Mouse (Mus musculus) R1 (cell line): ENCODE results near the gene Atp2b2.

Experiments
- DNase-seq: peaks from one replicate; pipeline ENCODE4 v3.0.0-alpha.2; 2018; ENCODE audit warnings: low read depth, low spot score

The Atp2b2 gene

DNA sequence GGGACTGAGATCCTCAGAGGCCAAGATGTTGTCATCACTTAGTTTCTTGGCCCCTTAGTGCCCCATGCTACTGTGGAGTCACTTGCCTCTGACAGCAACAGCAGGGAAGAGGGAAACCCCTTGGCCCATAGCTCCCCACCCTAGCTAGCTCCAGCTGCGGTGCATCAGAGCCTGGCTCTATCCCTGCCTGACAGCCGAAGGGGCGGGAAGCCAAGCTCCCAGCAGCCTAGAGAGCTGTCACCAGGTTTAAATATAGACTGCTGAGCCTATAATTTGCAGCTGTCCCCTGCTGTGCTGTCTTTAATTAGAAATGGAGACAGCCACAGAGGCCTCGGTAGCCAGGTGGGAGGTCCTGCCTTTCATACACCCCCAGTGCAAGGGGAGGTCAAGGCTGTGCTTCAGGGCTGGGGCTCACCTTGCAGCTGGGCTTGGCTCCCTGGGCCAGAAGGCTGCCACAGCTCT is 247.1 kb downstream of the Atp2b2 start:
- peak; percentile 62 for DNase-seq

DNA sequence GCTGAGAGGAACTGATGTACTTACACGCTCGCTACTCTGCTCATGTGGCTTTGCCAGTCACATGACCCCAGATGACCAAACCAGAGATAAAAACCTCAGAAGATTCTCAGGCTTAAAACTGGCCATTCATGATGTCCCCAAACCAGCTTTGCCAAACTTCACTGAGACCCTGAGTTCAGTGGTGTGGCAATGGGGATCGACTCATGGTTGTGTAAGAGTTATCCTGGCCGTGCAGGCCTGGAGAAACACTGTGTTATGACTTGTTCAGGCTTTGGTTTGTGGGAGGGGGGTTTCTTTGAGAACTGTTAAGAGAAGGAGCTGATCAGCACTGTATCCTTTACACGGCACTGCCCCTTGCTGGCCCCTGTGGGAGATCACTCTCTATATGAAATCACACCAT is 250.0 kb downstream of the Atp2b2 start:
- DNase-seq: no peak

DNA sequence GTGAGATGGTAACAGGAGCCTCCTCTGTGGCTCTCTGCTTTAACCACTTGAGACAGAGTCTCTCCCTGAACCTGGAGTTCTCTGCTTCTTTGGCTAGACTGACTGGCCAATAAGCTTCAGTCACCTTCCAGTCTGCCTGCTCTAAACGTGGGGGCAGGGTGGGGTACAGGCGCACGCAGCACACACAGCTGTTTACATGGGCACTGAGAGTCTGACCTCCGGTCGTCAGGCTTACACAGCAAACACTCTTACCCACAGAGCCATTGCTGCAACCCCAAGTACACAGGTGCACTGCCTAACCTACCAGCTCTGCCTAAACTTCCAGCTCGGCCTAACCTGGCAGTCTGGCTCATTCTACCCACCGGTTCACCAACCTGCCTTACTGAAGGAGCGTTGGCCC is 251.4 kb downstream of the Atp2b2 start:
- DNase-seq: no peak

DNA sequence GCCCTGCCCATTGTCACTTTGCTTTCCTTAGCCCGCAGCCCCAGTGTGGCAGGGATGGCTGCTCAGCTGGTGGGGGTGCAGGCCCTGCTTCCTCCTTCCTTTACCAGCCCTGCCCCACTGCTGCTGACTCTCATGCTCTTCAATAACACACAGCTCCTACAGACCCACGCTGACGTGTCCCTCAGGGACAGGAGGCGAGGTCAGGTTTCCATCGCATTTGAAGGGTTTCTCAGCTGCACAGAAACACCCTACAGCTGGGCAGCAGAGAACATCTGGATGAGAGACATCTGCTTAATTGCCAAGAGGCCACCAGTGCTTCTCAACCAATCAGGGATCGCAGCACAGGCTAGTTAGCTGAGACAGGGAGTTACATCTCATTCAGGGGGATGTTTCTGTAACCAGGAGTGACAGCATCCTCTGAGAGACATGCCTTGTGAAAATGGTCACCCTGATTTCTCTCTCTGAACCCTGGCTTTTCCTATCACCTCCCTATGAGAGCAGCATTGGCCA is 254.9 kb downstream of the Atp2b2 start:
- DNase-seq: no peak

DNA sequence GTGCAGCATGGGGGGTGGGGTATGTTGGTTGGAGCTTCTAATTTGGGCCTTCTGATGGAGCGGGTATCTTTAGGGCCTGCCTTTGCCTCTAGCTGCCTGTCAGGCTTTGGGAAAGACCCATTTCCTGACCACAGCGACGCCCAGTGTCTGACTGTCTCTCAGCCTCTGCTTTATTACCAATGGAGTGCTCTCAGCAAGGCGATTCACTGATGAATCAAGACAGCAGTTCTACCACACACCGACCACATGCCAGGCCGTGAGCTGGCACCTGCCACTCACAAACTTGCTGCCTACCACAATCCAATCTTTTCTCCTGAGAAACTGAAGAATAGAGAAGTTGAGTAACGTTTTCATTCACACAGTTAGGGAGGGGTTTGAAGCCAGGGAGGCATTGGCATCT is 256.8 kb downstream of the Atp2b2 start:
- DNase-seq: no peak

DNA sequence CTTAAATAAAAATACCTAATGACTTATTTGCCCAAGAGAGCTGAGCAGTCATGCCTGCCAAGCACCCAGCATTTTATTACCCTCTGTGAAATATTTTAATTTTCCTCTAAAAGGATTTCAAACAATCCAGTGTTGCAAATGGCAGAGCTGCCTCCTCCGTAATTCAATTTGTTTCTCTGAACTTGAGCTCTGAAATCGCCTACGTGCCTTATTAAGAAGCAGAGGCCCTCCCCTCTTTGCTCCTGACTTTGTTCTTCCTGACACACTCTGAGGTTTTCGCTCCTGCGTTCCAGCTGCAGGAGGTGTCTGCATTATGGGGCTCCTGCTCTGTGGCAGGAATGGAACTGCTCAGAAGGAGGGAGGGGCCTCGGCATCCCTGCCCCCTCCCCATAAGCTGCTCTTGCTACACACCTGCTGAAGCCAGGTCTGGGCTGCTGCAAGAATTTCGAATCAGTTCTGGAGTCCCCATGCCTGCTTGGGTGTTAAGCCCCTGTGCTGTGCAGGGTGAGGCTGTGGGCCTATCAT is 264.1 kb downstream of the Atp2b2 start:
- DNase-seq: no peak

DNA sequence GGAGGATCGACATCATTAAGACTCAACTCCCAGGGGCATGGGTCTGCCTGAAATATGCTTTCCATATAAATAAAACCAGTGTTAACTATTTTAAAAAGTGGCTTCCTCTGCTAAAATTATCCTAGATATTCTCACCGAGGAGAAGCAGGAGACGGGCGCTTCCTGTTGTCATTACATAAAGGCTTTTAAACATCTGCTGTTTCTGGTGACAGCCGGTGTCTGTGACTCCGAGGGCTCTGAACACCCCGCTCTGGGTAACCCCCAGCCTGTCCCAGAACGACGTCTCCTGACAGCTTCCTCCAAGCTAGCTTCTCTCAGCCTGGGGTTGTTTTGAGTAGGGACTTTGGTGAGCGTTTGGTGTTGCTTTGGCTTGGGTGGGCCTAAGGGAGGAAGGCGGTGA is 273.6 kb downstream of the Atp2b2 start:
- no peak for DNase-seq

DNA sequence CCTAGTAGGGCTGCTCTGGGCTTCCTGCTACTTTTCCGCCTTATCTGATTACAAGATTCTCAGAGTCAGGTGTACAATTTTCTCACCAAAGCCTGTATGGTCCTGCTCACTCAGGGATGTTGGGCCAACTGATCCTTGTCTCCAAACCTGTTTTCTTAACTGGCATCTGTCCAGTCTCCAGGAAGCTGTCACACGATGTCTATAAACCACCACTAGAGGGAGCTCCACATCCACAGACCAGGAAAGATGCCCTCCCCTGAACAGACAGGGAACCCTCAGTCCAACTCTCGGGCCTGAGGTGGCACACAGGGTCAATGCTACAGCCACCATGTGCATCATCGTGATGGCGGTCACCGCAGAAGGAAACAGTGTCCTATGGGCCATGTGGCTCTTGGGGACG is 280.8 kb downstream of the Atp2b2 start:
- DNase-seq: peak; percentile 74

DNA sequence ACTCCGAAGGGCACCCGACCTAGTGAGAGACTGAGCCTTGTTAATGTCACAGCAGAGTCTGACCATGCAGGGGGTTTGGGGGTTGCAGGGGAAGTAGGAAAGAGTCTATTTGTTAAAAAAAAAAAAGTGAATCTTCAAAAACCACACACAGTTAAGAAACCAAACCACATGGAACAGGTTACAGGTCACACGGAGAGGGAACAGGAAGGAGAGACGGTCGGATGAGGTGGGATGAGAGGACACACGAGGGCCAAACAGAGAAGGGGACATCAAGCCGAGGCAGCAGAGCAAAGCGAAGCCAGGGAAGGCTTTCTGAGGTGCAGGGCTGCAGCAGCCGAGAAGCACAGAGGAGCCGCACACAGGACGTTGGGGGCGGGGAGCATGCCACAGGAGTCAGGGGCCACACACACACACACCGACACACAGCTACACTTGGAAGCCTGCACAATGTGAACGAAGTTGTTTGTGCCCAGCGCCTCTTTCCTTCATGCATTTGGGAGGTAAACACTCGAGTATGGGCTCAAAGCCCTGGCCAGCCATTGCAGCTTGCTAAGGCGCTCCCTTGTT is 293.2 kb downstream of the Atp2b2 start:
- DNase-seq: peak; percentile 14

DNA sequence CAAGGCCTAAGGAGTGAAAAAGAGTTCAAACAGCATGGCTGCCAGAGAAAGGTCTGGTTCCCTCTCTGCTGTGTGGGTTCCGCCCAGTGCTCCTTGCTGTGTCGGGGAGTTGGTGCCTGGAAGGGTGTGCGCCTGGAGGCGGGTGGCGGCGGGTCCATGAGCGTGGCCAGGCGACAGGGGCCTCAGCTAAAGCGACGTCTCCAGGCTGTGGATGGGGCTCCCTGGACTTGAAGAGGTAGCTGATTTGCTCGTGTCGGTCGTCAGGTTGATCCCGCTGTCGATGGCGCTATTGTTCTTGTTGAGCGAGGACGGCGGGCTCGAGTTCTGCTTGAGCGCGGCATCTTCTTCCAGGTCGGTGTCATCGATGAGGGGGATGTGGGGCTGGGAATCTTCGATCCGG is 294.1 kb downstream of the Atp2b2 start:
- peak; percentile 76 for DNase-seq

DNA sequence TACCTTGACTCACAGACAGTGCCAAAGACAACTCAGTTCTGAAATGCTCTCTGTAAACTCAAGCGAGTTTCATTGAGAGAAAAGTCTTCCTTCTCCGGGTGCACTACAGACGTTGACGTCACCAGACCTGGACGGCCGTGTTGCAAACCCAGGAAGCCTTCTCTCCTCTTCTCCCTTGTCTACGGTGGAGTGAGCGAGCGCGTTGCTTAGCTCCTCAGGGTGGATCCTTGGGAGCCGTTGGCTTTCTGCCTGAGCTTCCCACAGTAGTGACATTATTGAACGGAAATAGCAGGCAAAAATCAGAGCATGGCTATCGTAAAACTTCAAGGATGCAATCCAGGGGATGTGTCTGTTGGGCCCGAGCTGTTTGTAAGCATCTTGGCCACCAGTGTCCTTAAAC is 295.1 kb downstream of the Atp2b2 start:
- DNase-seq: peak; percentile 7

DNA sequence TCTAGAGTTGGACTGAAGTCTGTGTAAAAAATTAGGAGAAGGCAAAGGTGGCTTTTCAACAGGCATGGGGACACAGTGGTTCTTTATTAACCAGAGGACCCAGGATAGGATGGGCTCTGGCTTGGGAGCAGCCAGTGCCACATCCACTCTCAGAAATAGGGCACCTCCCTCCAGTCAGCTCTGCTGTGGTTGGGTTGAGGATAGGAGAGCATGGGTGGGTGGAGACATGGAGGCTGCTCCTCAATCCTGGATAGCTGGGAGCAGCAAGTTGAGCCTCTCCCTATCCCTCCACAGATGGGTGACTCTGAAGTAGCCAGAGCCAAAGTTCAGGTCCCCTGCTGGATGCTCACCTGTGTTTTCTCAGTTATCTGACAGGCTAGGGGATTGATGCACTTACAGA is 297.3 kb downstream of the Atp2b2 start:
- DNase-seq: no peak

DNA sequence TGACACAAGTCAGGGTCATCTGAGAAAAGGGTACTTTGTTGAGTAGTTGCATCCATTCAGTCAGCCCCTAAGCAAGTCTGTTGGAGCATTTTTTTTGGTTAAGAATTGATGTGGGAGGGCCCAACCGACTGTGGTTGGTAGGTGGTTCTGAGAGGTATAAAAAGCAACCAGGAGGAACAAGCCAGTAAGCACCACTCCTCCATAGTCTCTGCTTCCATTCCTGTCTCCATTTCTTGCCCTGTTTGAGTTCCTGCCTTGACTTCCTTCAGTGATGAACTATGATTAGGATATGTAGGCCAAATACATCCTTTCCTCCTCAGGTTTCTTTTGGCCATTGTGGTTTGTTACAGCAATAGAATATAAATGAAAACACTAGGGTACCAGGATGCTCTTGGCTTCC is 299.3 kb downstream of the Atp2b2 start:
- DNase-seq: no peak

DNA sequence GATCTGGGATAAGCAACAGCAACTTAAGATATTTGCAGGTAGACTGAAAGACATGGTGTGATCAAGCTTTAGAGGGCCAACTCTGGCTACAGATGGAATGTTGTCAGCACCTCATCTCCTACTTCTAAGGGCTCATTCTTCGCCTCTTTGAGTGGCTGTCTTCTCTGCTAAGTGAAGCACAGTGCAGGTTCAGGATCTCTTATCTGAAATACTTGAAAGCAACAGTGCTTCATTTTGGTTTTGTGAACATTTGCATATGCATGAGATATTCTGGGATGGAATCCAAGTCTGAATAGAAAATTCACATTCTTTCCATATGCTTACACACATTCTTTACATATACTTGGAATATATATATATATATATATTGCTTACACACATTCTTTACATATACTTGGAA is 300.1 kb downstream of the Atp2b2 start:
- DNase-seq: no peak

DNA sequence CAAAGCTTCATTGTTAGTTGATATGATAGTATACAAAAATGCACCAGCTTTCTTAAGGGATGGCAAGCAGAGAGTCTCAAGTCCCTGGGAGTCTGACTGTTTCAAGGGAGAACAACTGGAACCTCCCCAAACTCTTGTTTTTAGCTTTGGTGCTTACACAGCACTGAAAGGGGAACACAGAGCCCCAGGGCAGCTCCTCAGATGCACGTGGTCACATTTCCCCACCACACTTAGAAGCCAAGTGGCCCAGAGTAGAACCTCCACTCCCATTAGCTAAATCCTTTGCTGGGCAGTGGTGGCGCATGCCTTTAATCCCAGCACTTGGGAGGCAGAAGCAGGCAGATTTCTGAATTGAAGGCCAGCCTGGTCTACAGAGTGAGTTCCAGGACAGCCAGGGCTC is 301.0 kb downstream of the Atp2b2 start:
- no peak for DNase-seq

DNA sequence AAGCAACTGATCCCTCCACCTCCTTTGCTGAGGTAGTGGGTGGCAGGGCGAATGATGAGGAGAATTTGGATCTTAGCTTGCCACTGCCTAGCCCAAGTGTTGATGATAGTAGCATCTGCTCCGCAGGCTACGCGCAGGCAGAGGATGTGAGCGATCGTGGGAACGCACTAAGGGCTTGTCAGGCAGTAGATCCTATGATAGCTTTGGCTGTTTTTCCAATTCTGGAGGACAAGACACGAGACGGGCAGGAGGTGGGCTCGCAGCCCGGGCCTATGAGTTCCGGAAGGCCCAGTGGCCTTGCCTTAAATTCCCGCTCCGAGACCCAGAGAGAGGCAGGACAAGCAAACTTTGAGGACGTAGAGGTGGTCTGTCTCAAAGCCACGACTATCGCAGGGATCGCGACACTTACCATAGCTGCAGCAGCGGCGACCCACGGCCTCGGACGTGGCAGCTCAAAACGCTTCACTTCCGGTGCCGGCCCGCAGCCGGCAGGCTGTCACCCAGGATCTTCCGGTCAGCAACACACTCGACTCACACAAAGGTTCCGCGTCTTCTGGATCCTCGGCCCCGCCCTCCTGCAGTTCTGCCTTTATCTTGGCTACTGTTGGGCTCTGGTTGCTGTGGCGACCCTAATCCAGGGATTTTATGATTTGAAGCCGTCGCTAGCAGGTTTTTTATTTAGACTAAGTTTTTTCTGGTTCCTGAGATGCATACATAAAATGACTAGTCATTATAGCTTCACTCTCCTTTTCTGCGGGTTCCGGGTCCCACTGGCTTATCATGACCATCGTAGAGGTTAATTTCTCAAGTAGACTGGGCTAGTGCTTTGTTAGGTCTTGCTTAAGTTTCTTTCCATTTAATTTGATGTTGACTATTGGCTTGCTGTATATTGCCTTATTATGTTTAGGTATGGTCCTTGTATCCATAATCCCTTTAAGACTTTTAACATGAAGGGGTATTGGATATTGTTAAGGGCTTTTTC is 301.9 kb downstream of the Atp2b2 start, which contains the start of gene Sec13:
TSS of gene Sec13 (minus strand) at position 508 of the 982 bp plus-strand sequence.
- DNase-seq: peak; percentile 94

DNA sequence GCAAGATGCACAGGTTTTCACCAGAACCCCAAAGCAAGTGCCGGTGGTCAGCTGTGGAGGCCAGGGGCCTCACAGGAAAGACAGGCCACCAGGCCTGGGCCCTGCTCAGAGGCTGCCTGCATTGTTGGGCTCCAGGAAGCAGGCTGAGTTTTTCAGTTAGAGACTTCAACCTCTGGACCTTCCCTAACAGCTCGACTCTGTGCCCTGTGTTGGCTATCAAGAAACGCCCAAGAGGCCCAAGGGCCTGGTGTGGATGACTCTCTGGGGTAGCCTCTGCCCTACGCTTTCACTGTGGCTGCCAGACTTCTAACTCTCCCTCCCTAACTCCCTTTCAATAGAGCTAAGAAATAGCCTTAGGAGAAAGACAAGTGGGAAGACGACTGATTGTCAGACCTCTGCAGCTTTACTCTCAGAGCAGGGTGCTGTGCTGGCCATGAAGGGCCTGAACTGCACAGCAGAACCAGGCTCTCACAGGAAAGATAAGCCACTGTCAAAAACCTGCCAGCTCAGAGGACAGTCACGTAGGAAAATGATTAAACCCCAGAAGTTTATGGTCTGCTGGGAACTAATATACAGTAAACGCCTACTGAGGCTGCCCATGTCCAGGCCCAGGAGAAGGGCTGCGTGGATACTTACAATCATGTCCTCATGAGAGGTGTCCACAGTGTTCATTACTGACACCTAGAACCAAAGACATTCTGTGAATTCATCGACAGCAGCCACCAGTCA is 304.9 kb downstream of the Atp2b2 start:
- no peak for DNase-seq

DNA sequence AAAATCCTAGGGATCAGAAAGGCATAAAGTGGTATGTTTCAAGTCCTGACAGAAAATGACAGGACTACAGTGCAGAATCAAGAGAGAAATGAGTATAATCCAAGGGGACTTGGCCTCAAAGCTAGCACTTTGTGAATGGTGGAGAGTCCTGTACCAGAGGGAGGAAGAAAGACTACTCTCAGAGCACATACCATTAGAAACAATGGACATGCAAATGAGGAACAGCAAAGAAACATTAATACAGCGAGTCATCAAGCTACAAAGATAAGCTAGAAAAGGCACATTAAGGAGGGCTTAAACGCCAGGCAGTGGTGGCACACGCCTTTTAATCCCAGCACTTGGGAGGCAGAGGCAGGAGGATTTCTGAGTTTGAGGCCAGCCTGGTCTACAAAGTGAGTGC is 311.1 kb downstream of the Atp2b2 start:
- DNase-seq: no peak

DNA sequence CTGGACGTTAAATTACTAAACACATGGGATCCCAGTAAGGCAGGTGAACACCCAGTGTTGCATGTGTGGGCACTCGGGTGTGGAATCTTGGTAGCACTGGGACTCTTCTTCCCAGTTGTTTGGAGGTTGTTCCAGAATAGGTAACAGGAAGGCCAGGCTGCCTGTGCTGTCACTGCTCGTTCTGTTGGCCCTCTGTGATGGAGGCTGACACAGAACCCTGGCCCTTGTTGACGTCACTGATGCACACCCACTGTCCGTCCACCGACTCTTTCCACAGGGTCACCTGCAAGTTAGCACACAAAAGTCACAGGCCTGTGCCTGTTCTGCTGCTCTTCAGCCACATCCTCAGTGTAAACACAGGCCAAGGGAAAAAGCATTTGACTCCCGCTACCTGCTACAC is 314.2 kb downstream of the Atp2b2 start:
- DNase-seq: no peak

DNA sequence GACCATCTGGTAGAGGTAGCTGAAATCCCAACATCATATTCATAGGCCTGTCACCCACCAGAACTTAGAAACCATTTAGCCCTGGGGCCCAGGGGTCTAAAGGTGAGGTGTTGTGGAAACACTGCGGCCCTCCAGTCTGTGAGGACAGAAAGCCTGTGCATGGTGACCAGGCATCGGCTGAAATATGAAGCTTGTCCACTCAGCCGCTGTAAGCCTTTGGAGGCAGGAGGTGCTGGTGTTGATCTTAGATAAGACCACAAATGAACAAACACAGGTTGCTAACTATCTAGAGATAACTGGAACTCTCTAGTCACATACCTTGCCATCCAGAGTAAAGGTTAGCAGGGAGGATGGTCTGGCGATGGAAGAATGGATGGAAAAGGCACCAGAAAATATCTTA is 321.4 kb downstream of the Atp2b2 start:
- DNase-seq: no peak

DNA sequence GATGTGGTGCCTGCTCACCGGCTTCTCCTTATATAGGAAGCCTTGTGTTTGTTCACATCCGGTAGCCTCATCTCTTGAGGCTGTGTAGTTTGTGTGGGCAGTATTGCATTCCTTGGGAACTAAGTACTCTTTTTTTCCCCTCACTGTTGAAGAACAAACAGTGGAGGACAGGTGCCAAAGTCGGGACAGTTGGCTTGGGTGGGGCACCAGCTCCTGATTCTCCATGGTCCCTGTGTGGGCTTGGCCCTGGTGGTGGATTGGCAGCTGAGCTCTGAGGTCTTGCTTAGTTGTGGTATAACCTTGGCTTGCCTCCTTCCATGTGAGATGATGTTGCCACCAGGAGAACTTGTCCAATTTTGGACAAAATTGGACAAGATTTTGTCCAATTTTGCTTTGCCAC is 322.5 kb downstream of the Atp2b2 start, which contains the start of gene Ghrl:
TSS of gene Ghrl (minus strand) at position 3 of the 400 bp plus-strand sequence.
- no peak for DNase-seq

DNA sequence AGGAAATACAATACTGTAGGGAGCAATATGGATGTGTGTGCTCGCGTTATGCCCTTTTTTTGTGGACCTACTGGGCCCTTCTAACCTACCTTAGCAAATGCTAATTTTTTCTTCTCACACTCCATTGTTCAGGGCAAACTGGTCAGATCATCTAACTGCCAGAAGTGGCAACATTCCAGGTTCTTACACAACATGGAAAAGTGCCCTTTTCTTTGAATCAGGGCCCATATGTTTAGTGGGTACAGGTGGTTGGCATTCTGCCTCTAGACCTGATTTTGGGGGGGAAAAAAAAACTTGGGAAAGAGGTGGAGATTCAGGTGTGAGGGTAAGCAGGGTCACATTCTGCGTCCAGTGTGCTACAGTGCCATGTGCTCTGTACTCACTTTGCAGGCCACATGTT is 324.9 kb downstream of the Atp2b2 start:
- no peak for DNase-seq
